8 mouse cellular contexts compared by ENCODE assay signal in the genomic region with DNA sequence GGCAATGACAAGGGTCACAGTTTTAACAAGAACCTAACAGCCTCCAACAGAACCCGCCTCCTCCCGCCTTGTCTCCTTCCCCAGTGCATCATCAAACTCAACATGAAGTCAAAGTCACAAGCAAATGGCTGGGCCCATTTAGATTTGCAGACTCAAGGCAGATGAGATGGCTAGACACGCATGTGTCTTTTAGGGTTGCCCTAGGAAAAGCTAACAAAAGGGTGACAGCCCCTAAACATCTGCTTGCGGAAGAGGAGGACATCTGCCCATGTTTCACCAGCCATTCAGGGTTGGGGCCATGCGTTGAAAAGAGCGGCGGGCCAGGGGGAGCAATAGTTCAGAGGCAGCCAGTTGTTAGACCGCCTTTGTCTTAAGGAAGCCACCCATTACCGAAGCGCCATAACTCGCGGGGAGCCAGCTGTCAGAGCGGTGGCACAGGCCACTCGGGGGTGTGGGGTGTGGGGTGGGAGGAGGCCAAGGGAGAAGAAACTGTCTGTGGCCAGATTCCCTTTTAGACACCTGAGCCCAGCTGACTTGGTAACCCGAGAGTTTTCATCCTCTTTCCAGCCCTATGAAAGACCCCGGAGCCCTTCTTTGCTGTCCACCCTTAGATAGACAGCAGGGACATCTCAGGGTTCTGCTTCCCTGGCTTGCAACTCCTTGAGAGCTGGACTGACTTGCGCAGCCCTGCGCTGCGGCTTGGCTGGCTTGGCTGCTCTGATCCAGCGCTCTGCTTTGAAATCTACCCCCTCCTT. TPM values are rescaled to one million over a fixed set of nuclear protein-coding genes. Genes with fewer than 3 reads are reported as not detected.
DNase-seq lines count a peak whose midpoint lies in the region; ATAC-seq lines count a peak whose summit lies in the region.

No protein-coding gene starts in this region.

- intact Hi-C loops in gastrocnemius, postnatal 14 days (cut with DNase I; ENCODE audit: low total_unique reads) = no loop called here

- no peak overlapping the region for H3K9ac ChIP-seq in lung, embryonic 15.5 days
- H3K9ac ChIP-seq in limb, embryonic 11.5 days (ENCODE audit: low read length) = no peak overlapping the region
- no peak overlapping the region for H3K9ac ChIP-seq in stomach, embryonic 14.5 days (replicated peaks; ENCODE audit: low read depth, low read length)

- no peaks in the 10 kb centered on the region for H3K9me3 ChIP-seq in lung, embryonic 15.5 days
- H3K9me3 ChIP-seq in limb, embryonic 11.5 days (ENCODE audit: control insufficient read depth, low read length) = no peaks in the 10 kb centered on the region
- no peaks in the 10 kb centered on the region for H3K9me3 ChIP-seq in stomach, embryonic 14.5 days (ENCODE audit: control insufficient read depth, low read depth, low read length)

- no peaks in the 10 kb centered on the region for H3K36me3 ChIP-seq in lung, embryonic 15.5 days
- H3K36me3 ChIP-seq in limb, embryonic 11.5 days (ENCODE audit: control insufficient read depth, insufficient read depth, low read length) = no peaks in the 10 kb centered on the region
- H3K36me3 ChIP-seq in stomach, embryonic 14.5 days (ENCODE audit: control insufficient read depth, insufficient read depth, low read length) = no peaks in the 10 kb centered on the region

- peak overlapping the region; percentile 100 for H3K4me2 ChIP-seq in lung, embryonic 15.5 days
- peak overlapping the region; percentile 99 for H3K4me2 ChIP-seq in limb, embryonic 11.5 days (ENCODE audit: low read depth, severe bottlenecking)
- H3K4me2 ChIP-seq in stomach, embryonic 14.5 days (replicated peaks; ENCODE audit: low read depth, low read length) = peak overlapping the region; percentile 99

- 25% methylated on average over 20 of the region's 20 CpGs for WGBS in lung, embryonic 15.5 days
- WGBS in limb, embryonic 11.5 days = 10% methylated on average over 20 of the region's 20 CpGs
- 29% methylated on average over 20 of the region's 20 CpGs for WGBS in stomach, embryonic 14.5 days

- peaks cover 20% of the 10 kb centered on the region for H3K4me1 ChIP-seq in lung, embryonic 15.5 days
- peaks cover 8% of the 10 kb centered on the region for H3K4me1 ChIP-seq in limb, embryonic 11.5 days (ENCODE audit: control insufficient read depth, insufficient read depth, low read length)
- H3K4me1 ChIP-seq in stomach, embryonic 14.5 days (ENCODE audit: control insufficient read depth, insufficient read depth, low read length) = peaks cover 13% of the 10 kb centered on the region; the same call in 1 of the 2 replicates

- peak; percentile 16 for DNase-seq in adrenal gland, postnatal 14 days
- no peak for DNase-seq in adrenal gland, postnatal 25 days
- DNase-seq in lung, postnatal 10 days = no peak
- DNase-seq in limb, embryonic 11.5 days (ENCODE audit: low spot score) = no peak
- DNase-seq in gastrocnemius, postnatal 14 days = no peak
- no peak for DNase-seq in layer of hippocampus, adult 9-10 months (ENCODE audit: low spot score)

- peaks cover 54% of the 10 kb centered on the region for H3K27me3 ChIP-seq in lung, embryonic 15.5 days
- H3K27me3 ChIP-seq in limb, embryonic 11.5 days (ENCODE audit: control insufficient read depth, insufficient read depth, low read length) = peaks cover 40% of the 10 kb centered on the region
- H3K27me3 ChIP-seq in stomach, embryonic 14.5 days (ENCODE audit: control insufficient read depth, insufficient read depth, low read length) = 0 out of 2 replicates have a peak, but pooled peaks cover 8% of the 10 kb centered on the region

- peak overlapping the region; percentile 51; the same call in 1 of the 2 replicates for H3K4me3 ChIP-seq in lung, embryonic 15.5 days
- peak overlapping the region; percentile 53; the same call in 1 of the 2 replicates for H3K4me3 ChIP-seq in limb, embryonic 11.5 days (ENCODE audit: low read depth, low read length)
- H3K4me3 ChIP-seq in stomach, embryonic 14.5 days (ENCODE audit: low read depth, low read length) = peak overlapping the region; percentile 57

- ATAC-seq in lung, embryonic 15.5 days (ENCODE audit: borderline replicate concordance, extremely low read depth, low FRiP score, low TSS enrichment) = no peak
- 0 out of 2 replicates have a peak, but pooled peaks have one; percentile 7 for ATAC-seq in limb, embryonic 11.5 days (ENCODE audit: insufficient number of reproducible peaks, low FRiP score, low TSS enrichment, low read depth)
- no peak for ATAC-seq in stomach, embryonic 14.5 days (ENCODE audit: insufficient number of reproducible peaks, insufficient read depth, low FRiP score, low read depth)

- H3K27ac ChIP-seq in lung, embryonic 15.5 days = no peak overlapping the region
- H3K27ac ChIP-seq in limb, embryonic 11.5 days (replicated peaks; ENCODE audit: low read depth, low read length) = no peak overlapping the region
- H3K27ac ChIP-seq in stomach, embryonic 14.5 days (ENCODE audit: low read length) = no peak overlapping the region

RNA-seq across cellular contexts. Expression of a gene that starts 0.5 kb away (rescaled TPM):
- 34.9 and 40.8 TPM in 2 replicates for total RNA-seq in adrenal gland, postnatal 14 days (2021)
- total RNA-seq in adrenal gland, postnatal 25 days (2021) = 27.3 and 35.2 TPM in 2 replicates
- 2.2 and 4.4 TPM in 2 replicates for polyA plus RNA-seq in lung, embryonic 15.5 days (2015; fragmentation: Nextera tagmentation; extraction: Ambion mirVana)
- polyA plus RNA-seq in limb, embryonic 11.5 days (2014; fragmentation: Nextera tagmentation; extraction: Ambion mirVana) = 1.8 and 2.0 TPM in 2 replicates
- polyA plus RNA-seq in stomach, embryonic 14.5 days (2014; fragmentation: Nextera tagmentation; extraction: Ambion mirVana) = 3.8 and 5.7 TPM in 2 replicates
- total RNA-seq in gastrocnemius, postnatal 14 days (2021) = 10 to 100 TPM in 1 of 2 experiments, 1 to 10 TPM in 1; 6.2 to 10.5 TPM
